Mouse (Mus musculus): ENCODE results near the gene Upk1a. TPM values are rescaled to one million over a fixed set of nuclear protein-coding genes. Genes with fewer than 3 reads are reported as not detected.
A peak's percentile ranks its signal among the peaks of the same experiment; 100 is the strongest.

Gene Upk1a
- polyA plus RNA-seq, 1 experiment from 2014 or later, result 1.6 TPM

DNA sequence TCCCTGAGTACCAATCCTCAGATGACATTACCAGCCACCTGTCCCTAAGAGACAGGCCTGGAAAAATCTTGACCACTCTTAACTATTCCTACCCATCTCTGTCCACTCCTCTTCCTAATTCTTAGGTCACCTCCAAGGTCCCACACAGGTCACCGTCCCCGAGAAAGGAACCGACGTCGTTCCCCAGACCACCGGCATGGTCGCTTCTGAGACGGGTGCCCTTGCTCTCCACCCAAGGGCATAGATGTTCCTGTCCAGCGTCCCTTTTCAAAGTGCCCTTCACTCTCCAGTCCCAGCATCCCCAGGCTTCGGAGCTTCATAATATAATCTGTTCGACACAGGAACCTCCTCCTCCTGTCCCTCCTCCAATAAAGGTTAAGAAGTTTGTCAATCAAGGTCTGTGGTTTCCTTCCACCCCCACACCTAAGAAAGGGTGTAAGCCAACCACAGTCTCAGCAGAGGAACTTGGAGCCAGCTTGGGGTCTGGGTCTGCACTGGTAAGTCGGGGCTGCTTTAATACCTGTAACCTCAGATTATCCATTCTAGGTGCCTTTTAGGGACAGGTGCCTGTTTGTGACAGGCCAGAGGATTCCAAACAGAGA lies 47.6 kb downstream of the Upk1a start, which contains the start of gene Igflr1:
Gene Igflr1, plus strand, starts transcription at position 458 of the 602 bp plus-strand sequence.
- Histone ChIP-seq H3K4me3 (ENCODE audit: low read depth, low read length) (no peak within 1 kb of the TSS), H3K9me3 (ENCODE audit: control insufficient read depth) (no peaks in the 10 kb centered on the region), H3K27ac (ENCODE audit: low read depth, low read length) (no peak within 1 kb of the TSS), H3K4me2 (replicated peaks; ENCODE audit: low read depth) (no peak within 1 kb of the TSS), H3K4me1 (replicated peaks; ENCODE audit: control insufficient read depth, insufficient read depth, low read length) (no peaks in the 10 kb centered on the region), H3K9ac (ENCODE audit: low read depth, low read length) (no peak within 1 kb of the TSS), H3K36me3 (ENCODE audit: control insufficient read depth, insufficient read depth) (peaks cover 47% of the 10 kb centered on the region), H3K27me3 (replicated peaks; ENCODE audit: control insufficient read depth, insufficient read depth, low read length) (no peaks in the 10 kb centered on the region)
- ATAC-seq, result no peak
- no peak for TF ChIP-seq CTCF (IDR thresholded peaks at IDR 0.05; ENCODE audit: low read depth)
- 94% methylated on average over 12 of the region's 12 CpGs for WGBS

DNA sequence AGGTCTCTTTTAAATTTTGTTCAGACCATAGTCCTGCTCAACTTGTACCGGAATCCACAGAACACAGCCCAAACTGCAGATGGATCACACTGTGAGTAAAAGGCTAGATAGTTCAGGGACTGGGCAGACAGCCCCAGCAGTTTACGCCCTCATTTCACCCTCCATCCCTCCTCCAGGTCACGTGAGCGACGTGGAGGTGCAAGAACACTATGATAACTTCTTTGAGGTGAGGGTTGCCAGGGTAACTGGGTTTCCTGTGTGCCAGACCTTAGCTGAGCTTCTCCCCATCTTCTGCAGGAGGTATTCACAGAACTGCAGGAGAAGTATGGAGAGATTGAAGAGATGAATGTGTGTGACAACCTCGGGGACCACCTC lies 48.8 kb downstream of the Upk1a start:
- Histone ChIP-seq H3K27me3 (replicated peaks; ENCODE audit: control insufficient read depth, insufficient read depth, low read length) (no peaks in the 10 kb centered on the region), H3K9ac (ENCODE audit: low read depth, low read length) (no peak overlapping the region), H3K4me1 (replicated peaks; ENCODE audit: control insufficient read depth, insufficient read depth, low read length) (no peaks in the 10 kb centered on the region), H3K9me3 (ENCODE audit: control insufficient read depth) (no peaks in the 10 kb centered on the region), H3K4me2 (replicated peaks; ENCODE audit: low read depth) (peak overlapping the region; percentile 78), H3K36me3 (ENCODE audit: control insufficient read depth, insufficient read depth) (peaks cover 35% of the 10 kb centered on the region), H3K4me3 (ENCODE audit: low read depth, low read length) (peak overlapping the region; percentile 86), H3K27ac (ENCODE audit: low read depth, low read length) (no peak overlapping the region; the same call in 1 of the 2 replicates)
- no peak for TF ChIP-seq CTCF (IDR thresholded peaks at IDR 0.05; ENCODE audit: low read depth)
- ATAC-seq, result no peak
- 18% methylated on average over 6 of the region's 6 CpGs for WGBS

DNA sequence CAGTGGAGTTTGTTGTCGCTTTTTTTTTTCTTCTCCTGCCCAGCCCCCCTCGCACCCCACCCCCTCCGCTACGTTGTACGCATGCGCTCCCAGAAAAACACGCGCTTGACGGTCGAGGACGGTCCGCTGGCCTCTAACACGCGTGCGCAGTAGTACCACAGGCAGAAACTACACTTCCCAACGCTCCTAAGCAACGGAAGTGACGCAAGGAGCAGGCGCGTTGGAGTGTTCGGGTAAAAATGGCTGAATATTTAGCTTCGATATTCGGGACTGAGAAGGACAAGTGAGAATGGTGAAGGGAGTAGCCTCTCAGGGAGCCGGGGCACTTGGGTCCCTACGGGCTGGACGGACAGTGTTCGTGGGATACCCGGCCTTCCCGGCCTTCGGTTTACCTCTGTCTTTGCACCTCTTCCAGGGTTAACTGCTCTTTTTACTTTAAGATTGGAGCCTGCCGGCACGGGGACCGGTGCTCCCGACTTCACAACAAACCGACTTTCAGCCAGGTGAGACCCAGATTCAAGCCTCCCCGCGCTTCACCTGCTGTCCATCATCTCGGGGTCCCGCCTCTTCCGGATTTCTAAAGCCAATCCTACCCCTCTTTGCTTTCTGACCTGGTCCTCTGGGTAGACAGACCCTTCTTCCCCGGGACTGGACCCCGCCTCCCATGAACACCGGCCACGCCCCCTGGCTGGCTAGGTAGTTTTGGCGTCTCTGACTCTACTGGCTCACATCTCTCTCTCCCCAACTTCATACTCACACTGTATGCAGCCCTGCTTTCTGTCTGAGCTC lies 49.3 kb downstream of the Upk1a start, which contains the start of the genes U2af1l4, Gm49396 and Psenen:
Gene U2af1l4, plus strand, starts transcription at position 185 of the 789 bp plus-strand sequence.
Gene Gm49396, plus strand, starts transcription at position 228 of the 789 bp plus-strand sequence.
Gene Psenen, minus strand, starts transcription at position 511 of the 789 bp plus-strand sequence.
- H3K4me3 ChIP-seq (ENCODE audit: low read depth, low read length), result peak within 1 kb of the TSS; percentile 86
- TF ChIP-seq CTCF (IDR thresholded peaks at IDR 0.05; ENCODE audit: low read depth), result no peak
- under 1% methylated on average over 45 of the region's 45 CpGs for WGBS
- 0 out of 2 replicates have a peak, but pooled peaks cover 4% of the 10 kb centered on the region for H3K4me1 ChIP-seq (replicated peaks; ENCODE audit: control insufficient read depth, insufficient read depth, low read length)
- peak within 1 kb of the TSS; percentile 78 for H3K4me2 ChIP-seq (replicated peaks; ENCODE audit: low read depth)
- peak; percentile 84 for ATAC-seq
- H3K9me3 ChIP-seq (ENCODE audit: control insufficient read depth), result no peaks in the 10 kb centered on the region
- peak within 1 kb of the TSS; percentile 91 for H3K27ac ChIP-seq (ENCODE audit: low read depth, low read length)
- peaks cover 30% of the 10 kb centered on the region for H3K36me3 ChIP-seq (ENCODE audit: control insufficient read depth, insufficient read depth)
- no peaks in the 10 kb centered on the region for H3K27me3 ChIP-seq (replicated peaks; ENCODE audit: control insufficient read depth, insufficient read depth, low read length)
- peak within 1 kb of the TSS; percentile 72 for H3K9ac ChIP-seq (ENCODE audit: low read depth, low read length)

DNA sequence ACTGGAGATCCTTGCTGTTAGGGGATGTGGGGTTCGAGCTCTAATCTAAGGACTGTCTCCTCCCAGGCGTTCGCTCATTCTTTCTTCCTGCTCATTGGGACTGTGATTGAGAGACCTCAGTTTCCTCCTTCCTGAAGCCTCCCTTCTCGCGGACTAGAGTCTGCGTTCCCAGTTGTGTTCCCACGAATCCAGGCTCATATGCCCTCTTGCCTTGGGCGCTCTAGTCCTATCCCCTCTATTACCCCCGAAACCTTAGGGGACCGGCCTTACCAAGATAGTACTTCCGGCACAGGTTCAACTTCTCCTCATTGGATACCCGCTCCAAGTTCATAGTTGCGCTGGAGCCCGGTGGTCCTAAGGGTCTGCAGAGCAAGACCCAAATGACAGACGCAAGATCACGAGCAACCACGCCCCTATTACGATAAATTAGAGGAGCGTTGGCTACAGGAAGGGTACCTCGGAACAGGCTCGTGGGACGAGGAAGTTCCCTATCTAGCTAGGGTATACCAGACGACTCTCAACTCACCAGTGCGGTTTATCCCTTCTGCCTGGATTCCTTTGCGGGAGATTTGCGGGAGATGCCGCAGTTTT lies 50.0 kb downstream of the Upk1a start:
- H3K9ac ChIP-seq (ENCODE audit: low read depth, low read length), result peak overlapping the region; percentile 72
- H3K4me1 ChIP-seq (replicated peaks; ENCODE audit: control insufficient read depth, insufficient read depth, low read length), result 0 out of 2 replicates have a peak, but pooled peaks cover 4% of the 10 kb centered on the region
- H3K4me3 ChIP-seq (ENCODE audit: low read depth, low read length), result peak overlapping the region; percentile 86
- H3K4me2 ChIP-seq (replicated peaks; ENCODE audit: low read depth), result peak overlapping the region; percentile 78
- H3K36me3 ChIP-seq (ENCODE audit: control insufficient read depth, insufficient read depth), result peaks cover 29% of the 10 kb centered on the region
- H3K27me3 ChIP-seq (replicated peaks; ENCODE audit: control insufficient read depth, insufficient read depth, low read length), result no peaks in the 10 kb centered on the region
- under 1% methylated on average over 27 of the region's 27 CpGs for WGBS
- no peak for TF ChIP-seq CTCF (IDR thresholded peaks at IDR 0.05; ENCODE audit: low read depth)
- H3K9me3 ChIP-seq (ENCODE audit: control insufficient read depth), result no peaks in the 10 kb centered on the region
- peak overlapping the region; percentile 74 for H3K27ac ChIP-seq (ENCODE audit: low read depth, low read length)
- no peak for ATAC-seq

DNA sequence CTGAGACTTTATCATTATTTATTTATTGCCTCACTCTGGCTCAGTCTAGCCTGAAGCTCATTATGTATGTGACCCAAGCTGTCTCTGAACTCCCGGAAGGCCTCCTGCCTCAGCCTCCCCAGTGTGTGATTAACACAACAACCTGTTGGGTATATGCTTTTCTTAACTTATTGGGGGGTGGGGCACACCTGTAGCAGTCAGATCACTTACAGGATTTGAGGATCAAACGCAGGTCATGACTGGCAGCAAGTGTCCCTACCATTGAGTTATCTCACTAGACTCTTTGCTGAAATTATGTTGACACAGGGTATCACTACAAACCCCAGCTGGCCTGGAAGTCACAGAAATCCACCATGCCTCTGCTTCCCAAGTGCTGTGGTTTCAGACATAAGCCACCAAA lies 52.4 kb downstream of the Upk1a start:
- H3K27me3 ChIP-seq (replicated peaks; ENCODE audit: control insufficient read depth, insufficient read depth, low read length), result no peaks in the 10 kb centered on the region
- no peak for TF ChIP-seq CTCF (IDR thresholded peaks at IDR 0.05; ENCODE audit: low read depth)
- 65% methylated on average over 2 of the region's 2 CpGs for WGBS
- ATAC-seq, result no peak
- H3K4me1 ChIP-seq (replicated peaks; ENCODE audit: control insufficient read depth, insufficient read depth, low read length), result 0 out of 2 replicates have a peak, but pooled peaks cover 4% of the 10 kb centered on the region
- H3K36me3 ChIP-seq (ENCODE audit: control insufficient read depth, insufficient read depth), result peaks cover 25% of the 10 kb centered on the region
- H3K9ac ChIP-seq (ENCODE audit: low read depth, low read length), result no peak overlapping the region
- peak overlapping the region; percentile 78 for H3K4me2 ChIP-seq (replicated peaks; ENCODE audit: low read depth)
- no peaks in the 10 kb centered on the region for H3K9me3 ChIP-seq (ENCODE audit: control insufficient read depth)
- H3K27ac ChIP-seq (ENCODE audit: low read depth, low read length), result 0 out of 2 replicates have a peak overlapping the region, but pooled peaks have one; percentile 28
- no peak overlapping the region for H3K4me3 ChIP-seq (ENCODE audit: low read depth, low read length)

All from intestine, postnatal 0 days (tissue).